Mouse (Mus musculus) mature B cell (primary cell): ENCODE results near the gene Spag7.

Experiments
- in situ Hi-C: fragments of 300-500 bp; cut with MboI; formaldehyde crosslinking; loops from 2 replicates; pipeline ENCODE4 v1.14.3; 2019

Spag7 gene

DNA sequence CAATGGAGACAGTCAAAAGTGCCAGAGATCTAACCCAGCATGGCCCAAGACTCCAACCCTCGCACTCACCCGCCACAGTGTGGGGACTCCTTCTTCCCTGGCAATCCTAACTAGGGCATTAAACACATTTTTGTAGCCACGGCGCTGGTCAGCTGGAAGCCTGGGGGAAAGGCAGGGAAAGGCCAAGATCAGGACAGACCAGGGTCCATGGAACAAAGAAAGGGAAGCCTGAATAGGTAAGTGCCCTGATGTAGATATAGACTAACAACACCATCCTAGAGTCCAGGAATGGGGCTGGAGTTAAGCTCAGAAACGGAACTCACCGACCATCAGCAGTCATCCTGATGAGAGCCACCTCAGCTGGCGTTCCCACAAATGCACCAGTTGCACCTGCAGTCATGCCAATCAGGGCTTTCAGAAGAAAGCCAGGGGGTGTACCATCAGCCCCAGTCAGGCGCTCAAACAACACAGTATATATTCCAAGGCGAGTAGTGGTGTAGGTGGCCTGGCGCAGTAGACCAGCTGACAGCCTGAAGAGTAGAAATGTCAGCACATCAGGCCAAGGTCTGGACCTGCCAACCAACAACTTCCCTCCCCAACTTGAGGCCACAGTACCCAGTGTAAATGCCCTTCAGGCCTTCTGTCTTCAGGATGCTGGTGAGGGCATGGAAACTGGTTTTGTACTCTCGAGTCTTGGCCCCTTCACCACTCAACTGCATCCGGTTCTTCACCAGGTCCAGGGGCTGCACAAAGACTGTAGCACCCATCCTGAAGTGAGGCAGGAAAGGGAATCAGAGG, 23.6 kb downstream of the Spag7 start:
- in situ Hi-C loops = no loop called here

GRCm38 (mm10) chr11:70644564-70645103, 24.6 kb downstream of the Spag7 start:
- in situ Hi-C loops = no loop called here

DNA sequence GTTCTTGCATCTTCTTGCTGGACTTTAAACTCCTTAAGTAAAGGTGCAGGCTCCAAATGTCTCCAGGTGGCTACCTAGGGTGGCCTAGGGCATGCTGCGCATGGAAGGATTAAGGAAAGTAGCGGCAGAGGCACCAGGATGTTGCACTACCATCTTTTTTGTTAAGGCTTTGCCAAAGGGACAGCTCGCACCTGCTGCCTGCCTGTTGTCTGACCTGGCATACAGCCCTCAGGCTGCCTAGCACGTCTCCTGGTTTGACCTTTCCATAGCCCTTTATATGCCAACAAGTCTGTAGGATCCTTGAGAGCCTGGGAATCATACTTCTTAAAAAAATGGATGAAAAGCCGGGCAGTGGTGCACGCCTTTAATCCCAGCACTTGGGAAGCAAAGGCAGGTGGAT, 26.2 kb downstream of the Spag7 start:
- in situ Hi-C loops = no loop called here

- in situ Hi-C loops = no loop called here
Measured at GRCm38 (mm10) chr11:70641241-70641640, 28.0 kb downstream of the Spag7 start.

- in situ Hi-C loops = no loop called here
Measured at GRCm38 (mm10) chr11:70639976-70640375, 29.2 kb downstream of the Spag7 start.

DNA sequence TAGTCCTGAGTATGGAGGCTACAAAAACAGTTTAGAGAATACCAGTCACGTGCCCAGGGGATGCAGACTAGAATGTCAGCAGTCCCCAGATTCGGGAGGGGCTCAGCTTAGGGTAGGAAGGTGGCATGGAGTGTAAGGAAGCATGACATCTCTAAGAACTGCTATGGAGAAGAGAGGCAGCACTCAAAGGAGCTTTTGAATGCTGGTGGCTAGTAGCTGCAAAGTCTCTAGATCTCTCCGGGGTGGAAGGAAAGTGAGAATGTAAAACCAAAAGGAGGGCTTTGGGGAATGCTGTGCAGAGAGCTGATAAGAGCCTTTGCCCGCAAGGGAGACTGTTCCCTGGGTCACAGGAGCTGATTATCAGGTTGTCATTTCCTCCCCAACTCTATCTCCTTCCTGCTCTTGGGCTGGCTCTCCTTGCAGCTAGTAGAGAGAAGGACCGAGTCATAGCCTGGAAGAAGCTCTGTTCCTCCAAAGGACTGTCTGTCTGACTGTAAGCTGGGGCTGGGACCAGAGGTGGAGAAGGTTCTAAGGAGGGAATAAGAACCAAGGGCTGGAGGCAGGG, 30.4 kb downstream of the Spag7 start, which contains the start of gene Gp1ba:
TSS of gene Gp1ba (plus strand) at position 409 of the 565 bp plus-strand sequence.
- in situ Hi-C loops = no loop called here

DNA sequence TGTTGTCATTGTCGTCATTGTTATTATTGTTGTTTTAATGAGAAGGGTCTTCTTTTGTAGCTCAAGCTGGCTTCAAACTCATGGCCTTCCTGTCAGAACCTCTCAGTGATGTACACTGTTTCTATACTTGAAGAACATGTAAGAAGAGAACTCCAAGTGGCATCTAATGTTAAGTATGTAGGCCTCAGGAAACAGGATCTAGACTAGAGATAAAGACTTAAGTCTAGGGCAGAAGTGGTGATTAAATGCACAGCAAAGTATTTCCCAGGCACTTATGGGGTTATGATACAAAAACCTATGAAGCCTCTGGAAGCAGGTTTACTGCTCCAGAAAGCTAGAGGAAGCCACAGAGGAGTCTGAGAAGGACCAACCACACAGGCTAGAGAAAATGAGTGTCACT, 30.9 kb downstream of the Spag7 start:
- in situ Hi-C loops = no loop called here

DNA sequence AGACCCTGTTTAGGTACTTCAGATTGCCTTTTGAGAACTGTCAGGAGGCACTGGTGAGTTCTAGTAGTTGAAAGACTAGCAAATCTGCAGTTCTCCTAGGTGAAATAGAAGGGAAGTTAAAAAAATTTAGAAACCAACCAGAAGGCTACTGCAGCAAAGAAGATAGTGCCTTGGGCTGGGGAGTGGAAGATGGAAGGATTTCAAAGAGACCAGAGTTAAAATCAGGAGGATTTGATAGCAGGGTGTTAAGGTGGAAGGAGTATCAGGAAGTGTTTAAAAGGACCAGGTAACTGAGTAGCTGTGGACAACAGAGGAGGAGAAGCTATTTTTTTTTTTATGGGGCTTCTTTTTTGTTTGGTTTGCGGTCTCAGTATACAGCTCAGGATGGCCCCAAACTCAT, 31.5 kb downstream of the Spag7 start:
- in situ Hi-C loops = no loop called here

GRCm38 (mm10) chr11:70635601-70636000, 33.6 kb downstream of the Spag7 start:
- in situ Hi-C loops = no loop called here

GRCm38 (mm10) chr11:70630129-70630528, 39.1 kb downstream of the Spag7 start:
- in situ Hi-C loops = loop anchor here (5.0 kb wide), 1 partner anchor 127 kb away; no protein-coding TSS in a partner anchor

DNA sequence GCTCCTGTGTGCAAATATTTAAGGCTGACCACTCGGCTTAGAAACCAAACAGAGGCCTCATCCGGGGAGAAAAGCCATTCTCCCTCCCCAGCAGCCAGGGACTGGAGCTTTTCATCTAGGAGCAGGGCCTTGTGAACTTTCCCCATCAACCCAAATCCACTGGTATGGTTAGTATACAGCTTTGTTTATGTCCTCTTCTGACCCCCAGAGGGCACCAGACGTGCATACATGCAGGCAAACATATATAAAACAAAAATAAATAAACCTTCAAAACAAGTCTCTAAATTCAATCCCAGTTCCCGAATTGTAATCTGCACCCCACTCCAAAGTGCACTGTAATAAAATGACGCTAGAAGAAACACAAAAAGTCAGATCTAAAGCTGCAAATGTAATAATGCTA, 39.7 kb downstream of the Spag7 start:
- in situ Hi-C loops = no loop called here

- in situ Hi-C loops = no loop called here
Measured at GRCm38 (mm10) chr11:70628431-70628830, 40.8 kb downstream of the Spag7 start.

- in situ Hi-C loops = no loop called here
Measured at GRCm38 (mm10) chr11:70626877-70627276, 42.3 kb downstream of the Spag7 start.

GRCm38 (mm10) chr11:70625473-70625872, 43.7 kb downstream of the Spag7 start:
- in situ Hi-C loops = no loop called here

- in situ Hi-C loops = no loop called here
Measured at GRCm38 (mm10) chr11:70623053-70623742, 46.0 kb downstream of the Spag7 start.

- in situ Hi-C loops = no loop called here
Measured at GRCm38 (mm10) chr11:70621972-70622814, 47.0 kb downstream of the Spag7 start.

GRCm38 (mm10) chr11:70619101-70619500, 50.1 kb downstream of the Spag7 start, which contains the start of gene Chrne:
Gene Chrne (minus strand): TSS chr11:70619216.
- in situ Hi-C loops = no loop called here

DNA sequence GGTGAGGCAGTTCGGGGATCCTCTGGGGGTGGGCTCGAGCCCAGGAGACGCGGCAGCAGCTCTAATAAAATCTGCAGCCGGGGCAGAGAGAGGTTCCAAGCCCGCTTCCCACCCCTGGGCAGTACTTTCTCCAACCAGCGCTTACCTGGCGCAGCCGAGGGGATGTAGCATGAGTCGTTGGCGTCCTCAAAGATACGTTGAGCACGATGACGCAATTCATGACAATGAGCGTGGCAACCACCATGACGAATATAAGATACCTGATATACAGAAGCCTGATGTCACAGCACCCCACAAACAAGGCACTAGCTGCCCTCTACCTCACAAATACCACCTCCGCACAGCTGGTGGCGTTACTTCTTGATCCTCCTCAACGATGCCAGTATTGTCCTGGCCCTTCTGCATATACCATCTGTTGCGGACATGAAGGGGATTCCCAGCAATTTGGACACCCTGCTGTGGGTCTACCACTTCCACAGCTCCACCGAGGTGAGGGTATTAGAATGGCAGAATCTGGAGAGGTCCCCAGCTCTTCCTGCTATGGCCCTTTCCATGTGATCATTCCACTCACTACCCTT, 53.6 kb downstream of the Spag7 start, which contains the start of gene 4930544D05Rik:
TSS of gene 4930544D05Rik (plus strand) at position 333 of the 578 bp plus-strand sequence.
- in situ Hi-C loops = no loop called here

- in situ Hi-C loops = no loop called here
Measured at GRCm38 (mm10) chr11:70615074-70615473, 54.1 kb downstream of the Spag7 start.
